25 mouse cellular contexts compared by ENCODE assay signal in genomic region chr6:142743193-142743592, GRCm38 (mm10).
"Had no signal": no experiment of that assay in that cellular context is flagged by ENCODE, and none has a peak within 500 bp of the region (broad histone marks: within the 10 kb centered on the region; RNA-seq: fewer than 3 reads in every experiment).

No protein-coding gene starts in this region.

- ATAC-seq: inflammation-experienced regulatory T-cells, adult 6 months; intestine, postnatal 0 days; liver, embryonic 12.5 days had no signal

- H3K4me2 ChIP-seq: heart, embryonic 12.5 days; hindbrain, embryonic 12.5 days; hindbrain, embryonic 14.5 days; kidney, embryonic 15.5 days; limb, embryonic 13.5 days; limb, embryonic 15.5 days; liver, embryonic 12.5 days had no signal

- H3K36me3 ChIP-seq: heart, embryonic 10.5 days; heart, embryonic 12.5 days; hindbrain, embryonic 10.5 days; hindbrain, embryonic 12.5 days; kidney, embryonic 15.5 days; limb, embryonic 13.5 days; limb, embryonic 15.5 days; liver, embryonic 12.5 days had no signal

- H3K9me3 ChIP-seq: heart, embryonic 10.5 days; kidney, embryonic 15.5 days; limb, embryonic 13.5 days; limb, embryonic 15.5 days had no signal

- H3K4me1 ChIP-seq: hindbrain, embryonic 10.5 days; hindbrain, embryonic 12.5 days; kidney, embryonic 15.5 days; limb, embryonic 13.5 days; limb, embryonic 15.5 days had no signal

- H3K27me3 ChIP-seq: heart, embryonic 12.5 days; hindbrain, embryonic 12.5 days; kidney, embryonic 15.5 days; limb, embryonic 13.5 days; limb, embryonic 15.5 days; liver, embryonic 12.5 days had no signal

- H3K27ac ChIP-seq: gastrocnemius, adult 2 months; heart, embryonic 10.5 days; hindbrain, embryonic 10.5 days; hindbrain, embryonic 12.5 days; hindbrain, embryonic 14.5 days; kidney, embryonic 15.5 days; kidney, postnatal 0 days; layer of hippocampus, adult 2 months; limb, embryonic 13.5 days; limb, embryonic 15.5 days; liver, embryonic 12.5 days; liver, embryonic 14.5 days had no signal

- H3K4me3 ChIP-seq: gastrocnemius, adult 2 months; heart, embryonic 10.5 days; heart, embryonic 12.5 days; hindbrain, embryonic 10.5 days; hindbrain, embryonic 12.5 days; kidney, embryonic 15.5 days; layer of hippocampus, adult 2 months; limb, embryonic 13.5 days; limb, embryonic 15.5 days; liver, embryonic 12.5 days had no signal

- H3K9ac ChIP-seq: heart, embryonic 12.5 days; hindbrain, embryonic 12.5 days; hindbrain, embryonic 14.5 days; kidney, embryonic 15.5 days; limb, embryonic 13.5 days; limb, embryonic 15.5 days; liver, embryonic 12.5 days; liver, embryonic 14.5 days had no signal

- DNase-seq: gastrocnemius, adult 2 months; gastrocnemius, postnatal 10 days; gastrocnemius, postnatal 25 days; heart, adult 18-20 months; heart, postnatal 10 days; heart, postnatal 4 days; kidney, adult 18-20 months; kidney, adult 8-10 months; kidney, postnatal 25 days; kidney, postnatal 4 days; left cerebral cortex, postnatal 4 days had no signal
